Mouse (Mus musculus) intestine, embryonic 14.5 days (tissue): ENCODE results near the gene Doxl2. TPM values are rescaled to one million over a fixed set of nuclear protein-coding genes. Genes with fewer than 3 reads are reported as not detected.

ENCODE experiments used
- ATAC-seq: fragments of 200-750 bp; cut with Nextera tagmentation; replicated peaks from 2 replicates; pipeline ENCODE4 v1.8.0; 2017; ENCODE audit warnings: low read depth, moderate number of reproducible peaks, moderate TSS enrichment, moderate library complexity; ENCODE audit not compliant: low FRiP score, low TSS enrichment
- DNase-seq: peaks from one replicate; pipeline ENCODE4 v3.0.0-alpha.2; 2018; ENCODE audit warnings: low spot score
- H3K27ac ChIP-seq: fragments of 300-500 bp; sonication (generic); 2 replicates; pipeline ENCODE4 v1.5.1; 2014; ENCODE audit warnings: low read depth, mild to moderate bottlenecking, control low read depth
- H3K27me3 ChIP-seq: fragments of 300-500 bp; sonication (generic); replicated peaks from 2 replicates; pipeline ENCODE4 v1.6.1; 2014; ENCODE audit warnings: low read length, control low read depth; ENCODE audit not compliant: control insufficient read depth, insufficient read depth
- H3K36me3 ChIP-seq: fragments of 300-500 bp; sonication (generic); 2 replicates; pipeline ENCODE4 v1.6.1; 2014; ENCODE audit warnings: low read length, control low read depth; ENCODE audit not compliant: control insufficient read depth, insufficient read depth
- H3K4me1 ChIP-seq: fragments of 300-500 bp; sonication (generic); replicated peaks from 2 replicates; pipeline ENCODE4 v1.6.1; 2014; ENCODE audit warnings: low read length, control low read depth, mixed read lengths; ENCODE audit not compliant: control insufficient read depth, insufficient read depth
- H3K4me2 ChIP-seq: fragments of 300-500 bp; sonication (generic); 2 replicates; pipeline ENCODE4 v1.6.1; 2014; ENCODE audit warnings: low read length
- H3K4me3 ChIP-seq: fragments of 300-500 bp; sonication (generic); 2 replicates; pipeline ENCODE4 v1.5.1; 2014; ENCODE audit warnings: low read depth, low read length, control low read depth, mixed read lengths
- H3K9ac ChIP-seq: fragments of 300-500 bp; sonication (generic); 2 replicates; pipeline ENCODE4 v1.6.1; 2014; ENCODE audit warnings: mild to moderate bottlenecking, low read length
- H3K9me3 ChIP-seq: fragments of 300-500 bp; sonication (generic); 2 replicates; pipeline ENCODE4 v1.6.1; 2016; ENCODE audit warnings: low read length, control low read depth; ENCODE audit not compliant: control insufficient read depth
- WGBS: fragments of 180-500 bp; shearing (Covaris S2); extraction: QIAGEN DNeasy Blood & Tissue Kit; methylation state at CpG from one replicate; pipeline ENCODE4 v1.1.7; 2014; 5-methylcytosine and 5-hydroxymethylcytosine counted together
- polyA plus RNA-seq: library from polyadenylated mRNA; unstranded; fragments of >200 nt; fragmentation: Nextera tagmentation; extraction: Ambion mirVana; gene quantifications from 2 replicates; pipeline ENCODE4 v1.2.1, GENCODE M21; 2014

Gene Doxl2
- polyA plus RNA-seq, 1 experiment from 2014 or later = not detected

- ATAC-seq (no peak), DNase-seq (no peak)
- H3K27ac ChIP-seq = no peak overlapping the region
- WGBS = 77% methylated on average over 3 of the region's 3 CpGs
- H3K4me2 ChIP-seq = no peak overlapping the region
- no peak overlapping the region for H3K4me3 ChIP-seq
- no peak overlapping the region for H3K9ac ChIP-seq
- H3K4me1 ChIP-seq = peaks cover 6% of the 10 kb centered on the region; the same call in 1 of the 2 replicates
- no peaks in the 10 kb centered on the region for H3K9me3 ChIP-seq
- no peaks in the 10 kb centered on the region for H3K27me3 ChIP-seq
- H3K36me3 ChIP-seq = no peaks in the 10 kb centered on the region
Observed at GRCm38 (mm10) chr6:49013458-49013857, 38.7 kb downstream of the Doxl2 start.

GRCm38 (mm10) chr6:49017150-49017549 lies 42.4 kb downstream of the Doxl2 start:
- Histone ChIP-seq H3K9ac (no peak overlapping the region), H3K4me1 (no peaks in the 10 kb centered on the region), H3K9me3 (no peaks in the 10 kb centered on the region), H3K4me3 (no peak overlapping the region), H3K36me3 (no peaks in the 10 kb centered on the region), H3K4me2 (no peak overlapping the region), H3K27ac (no peak overlapping the region), H3K27me3 (no peaks in the 10 kb centered on the region)
- WGBS = 58% methylated on average over 12 of the region's 12 CpGs
- ATAC-seq = no peak
- DNase-seq = no peak

GRCm38 (mm10) chr6:49019341-49019740 lies 44.6 kb downstream of the Doxl2 start:
- Histone ChIP-seq H3K36me3 (no peaks in the 10 kb centered on the region), H3K27me3 (no peaks in the 10 kb centered on the region), H3K9me3 (no peaks in the 10 kb centered on the region), H3K4me2 (no peak overlapping the region), H3K9ac (no peak overlapping the region), H3K4me1 (no peaks in the 10 kb centered on the region), H3K4me3 (no peak overlapping the region), H3K27ac (no peak overlapping the region)
- ATAC-seq (no peak), DNase-seq (no peak)
- WGBS = 89% methylated on average over 1 of the region's 1 CpGs

GRCm38 (mm10) chr6:49021141-49022012 lies 46.6 kb downstream of the Doxl2 start:
- H3K4me2 ChIP-seq = no peak overlapping the region
- H3K27me3 ChIP-seq = no peaks in the 10 kb centered on the region
- no peak for DNase-seq
- H3K4me1 ChIP-seq = no peaks in the 10 kb centered on the region
- H3K9me3 ChIP-seq = no peaks in the 10 kb centered on the region
- no peaks in the 10 kb centered on the region for H3K36me3 ChIP-seq
- no peak for ATAC-seq
- no peak overlapping the region for H3K4me3 ChIP-seq
- H3K27ac ChIP-seq = no peak overlapping the region
- no peak overlapping the region for H3K9ac ChIP-seq
- 73% methylated on average over 14 of the region's 14 CpGs for WGBS

GRCm38 (mm10) chr6:49022384-49022783 lies 47.6 kb downstream of the Doxl2 start:
- Histone ChIP-seq H3K4me3 (no peak overlapping the region), H3K36me3 (no peaks in the 10 kb centered on the region), H3K27ac (no peak overlapping the region), H3K27me3 (no peaks in the 10 kb centered on the region), H3K4me2 (no peak overlapping the region), H3K9ac (no peak overlapping the region), H3K9me3 (no peaks in the 10 kb centered on the region), H3K4me1 (no peaks in the 10 kb centered on the region)
- no peak for DNase-seq
- no peak for ATAC-seq
- 73% methylated on average over 2 of the region's 2 CpGs for WGBS

GRCm38 (mm10) chr6:49023315-49023714 lies 48.6 kb downstream of the Doxl2 start:
- Histone ChIP-seq H3K27me3 (no peaks in the 10 kb centered on the region), H3K27ac (no peak overlapping the region), H3K4me3 (no peak overlapping the region), H3K4me1 (no peaks in the 10 kb centered on the region), H3K4me2 (no peak overlapping the region), H3K9ac (no peak overlapping the region), H3K36me3 (no peaks in the 10 kb centered on the region), H3K9me3 (no peaks in the 10 kb centered on the region)
- ATAC-seq (no peak), DNase-seq (no peak)
- WGBS = 87% methylated on average over 10 of the region's 10 CpGs

DNA sequence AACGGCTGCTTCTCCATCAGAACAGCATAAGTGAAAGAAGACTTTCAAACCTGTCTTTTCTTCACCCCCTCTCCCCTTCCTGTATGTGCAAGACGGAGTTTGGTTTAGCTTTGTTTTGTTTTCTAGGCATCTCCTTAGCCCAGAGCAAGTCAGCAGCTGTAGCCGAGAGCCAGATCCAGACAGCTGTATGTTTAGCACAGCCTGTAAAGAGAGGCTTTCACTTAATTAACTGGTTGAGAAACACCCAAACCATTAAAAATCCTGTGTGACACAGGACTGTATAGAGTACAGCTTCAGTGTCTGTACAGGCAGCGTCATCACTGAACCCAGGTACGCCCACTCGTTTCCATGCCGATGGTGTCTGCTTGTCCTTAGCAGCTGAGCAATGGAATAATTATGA lies 50.5 kb downstream of the Doxl2 start:
- H3K27me3 ChIP-seq = no peaks in the 10 kb centered on the region
- 83% methylated on average over 7 of the region's 7 CpGs for WGBS
- ATAC-seq = no peak

DNA sequence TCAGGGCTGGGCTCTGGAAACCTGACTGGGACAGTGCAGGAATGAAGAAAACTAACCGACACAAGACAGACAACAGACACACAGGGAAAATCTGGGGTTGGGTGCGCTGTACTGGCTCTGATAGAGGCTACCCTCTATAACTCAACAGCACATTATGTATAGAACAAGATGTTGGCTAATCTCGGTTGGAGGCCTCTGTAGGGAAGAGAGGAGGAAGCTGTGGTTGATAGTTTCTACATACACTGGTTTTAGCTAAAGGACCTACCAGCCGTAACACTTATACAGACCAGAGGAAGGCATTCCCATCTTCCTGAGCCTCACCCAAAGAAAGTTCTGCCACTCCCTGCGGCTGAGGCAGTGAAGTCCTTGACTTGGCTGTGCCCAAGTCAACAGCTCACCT lies 51.7 kb downstream of the Doxl2 start:
- H3K9ac ChIP-seq = no peak overlapping the region
- H3K27ac ChIP-seq = no peak overlapping the region
- H3K9me3 ChIP-seq = no peaks in the 10 kb centered on the region
- H3K4me2 ChIP-seq = no peak overlapping the region
- WGBS = 84% methylated on average over 5 of the region's 5 CpGs
- no peaks in the 10 kb centered on the region for H3K27me3 ChIP-seq
- no peak overlapping the region for H3K4me3 ChIP-seq
- H3K36me3 ChIP-seq = no peaks in the 10 kb centered on the region
- H3K4me1 ChIP-seq = no peaks in the 10 kb centered on the region
- ATAC-seq (no peak), DNase-seq (no peak)

More for the DNA sequence above, 50.5 kb downstream of the Doxl2 start:
- Histone ChIP-seq H3K4me3 (no peak overlapping the region), H3K9ac (no peak overlapping the region), H3K27ac (no peak overlapping the region), H3K9me3 (no peaks in the 10 kb centered on the region), H3K4me2 (no peak overlapping the region), H3K4me1 (no peaks in the 10 kb centered on the region), H3K36me3 (no peaks in the 10 kb centered on the region)
- no peak for DNase-seq

DNA sequence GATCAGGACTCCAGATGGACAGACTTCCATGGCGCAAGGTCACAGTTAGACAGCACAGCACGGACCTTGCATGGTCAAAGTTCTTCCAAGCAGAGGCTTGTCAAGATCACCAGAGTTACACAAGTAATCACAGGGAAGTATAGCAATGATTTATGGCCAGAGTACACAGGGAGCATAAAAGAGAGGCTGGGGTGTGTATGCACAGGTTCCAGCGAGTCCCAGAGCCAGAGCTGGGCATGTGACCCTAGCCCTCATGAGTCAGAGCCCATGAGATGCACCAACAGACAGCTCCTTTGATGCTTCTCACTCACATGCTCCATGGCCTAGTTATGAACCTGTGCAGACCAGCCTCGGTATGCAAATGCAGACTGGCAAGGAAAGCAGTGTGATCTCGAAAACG lies 53.3 kb downstream of the Doxl2 start:
- Histone ChIP-seq H3K27ac (peak overlapping the region; percentile 55; the same call in 1 of the 2 replicates), H3K27me3 (no peaks in the 10 kb centered on the region), H3K9ac (no peak overlapping the region), H3K36me3 (no peaks in the 10 kb centered on the region), H3K4me3 (no peak overlapping the region), H3K4me1 (no peaks in the 10 kb centered on the region), H3K9me3 (no peaks in the 10 kb centered on the region), H3K4me2 (no peak overlapping the region)
- 63% methylated on average over 6 of the region's 6 CpGs for WGBS
- DNase-seq (no peak), ATAC-seq (peak; percentile 97)
